Mouse (Mus musculus) liver, adult (tissue): ENCODE data around the gene Adgrg3.

ENCODE experiments used
- GATA4 ChIP-seq: IDR thresholded peaks from 2 replicates; pipeline ENCODE4 v1.6.1; 2014; ENCODE audit warnings: mild to moderate bottlenecking, low read length; ENCODE audit not compliant: insufficient replicate concordance

The Adgrg3 gene

DNA sequence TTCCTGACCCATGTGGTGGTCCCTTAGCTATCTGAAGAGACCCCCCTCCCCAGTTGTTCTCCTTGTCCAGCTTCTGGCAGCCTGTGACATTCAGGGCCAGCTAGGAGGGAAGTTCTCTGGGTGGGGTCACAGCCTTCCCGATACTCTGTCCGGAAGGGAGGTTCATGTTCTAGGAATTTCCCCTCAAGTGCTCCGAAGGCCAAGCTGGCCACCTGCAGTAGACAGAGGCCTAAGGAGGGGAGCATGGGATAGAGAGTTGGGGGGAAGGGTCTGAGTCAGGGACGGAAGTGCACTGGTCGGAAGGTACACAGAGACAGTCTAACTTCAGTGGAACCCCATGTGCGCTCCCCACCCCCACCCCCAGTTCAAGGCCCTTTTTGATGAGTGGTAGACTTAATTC lies 17.5 kb upstream of the Adgrg3 start:
- TF ChIP-seq GATA4: peak; percentile 30; the same call in 1 of the 2 replicates

DNA sequence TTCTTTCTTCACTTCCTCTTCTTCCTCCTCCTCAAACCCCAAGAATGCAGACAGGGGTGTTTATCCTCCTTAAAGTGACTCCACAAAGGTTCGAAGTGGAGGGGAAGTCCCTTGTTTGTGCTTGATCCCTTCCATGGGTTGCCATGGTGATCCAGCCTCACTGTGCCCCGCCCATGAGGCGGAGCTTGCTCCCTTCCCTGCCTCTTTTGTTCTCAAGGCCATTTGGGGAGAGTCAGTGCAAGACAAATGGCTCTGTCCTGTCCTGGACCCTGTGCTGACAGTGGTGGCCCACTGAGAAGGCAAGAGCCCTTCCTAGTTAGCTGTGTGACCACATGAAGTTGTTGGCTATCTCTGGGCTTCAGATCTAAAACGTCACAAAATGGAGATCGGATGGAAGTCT lies 16.8 kb upstream of the Adgrg3 start:
- TF ChIP-seq GATA4: no peak

DNA sequence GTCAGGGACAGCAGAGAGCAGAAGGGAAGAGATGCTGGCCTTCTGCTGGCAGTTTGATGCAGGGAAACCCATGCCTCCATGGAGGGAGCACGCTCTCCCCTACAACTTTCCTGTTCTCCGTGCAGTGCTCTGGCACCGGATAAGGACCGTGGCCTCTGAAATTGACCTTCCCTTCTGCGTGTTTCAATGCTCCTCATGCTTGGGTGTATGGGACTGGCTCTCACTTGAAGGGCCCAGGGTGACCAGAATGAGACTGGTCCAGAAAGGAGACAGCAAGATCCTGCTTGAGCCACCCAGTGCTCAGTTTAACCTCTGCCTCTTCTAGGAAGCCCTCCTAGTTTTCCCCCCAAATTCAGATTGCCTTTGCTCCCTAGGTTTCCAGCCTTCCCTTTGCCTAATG lies 16.3 kb upstream of the Adgrg3 start:
- no peak for TF ChIP-seq GATA4

DNA sequence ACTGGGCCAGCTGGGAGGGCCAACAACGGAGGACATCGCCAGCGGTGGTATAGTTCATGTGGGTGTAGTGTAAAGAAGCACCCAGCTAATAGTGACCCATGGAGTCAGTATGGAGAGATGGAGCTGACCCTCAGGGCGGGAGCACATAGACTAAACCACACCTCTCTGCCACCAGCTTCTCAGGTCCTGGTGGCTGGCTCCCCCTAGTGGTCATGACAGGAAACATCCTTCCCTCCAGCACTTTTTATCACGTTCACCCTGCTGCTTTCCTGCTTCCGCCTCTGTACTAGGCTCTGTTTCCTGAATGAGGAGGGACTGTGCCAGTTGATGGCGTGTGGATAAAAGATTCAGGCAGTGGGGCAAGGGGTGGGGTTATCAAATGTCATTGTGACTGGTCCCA lies 15.8 kb upstream of the Adgrg3 start:
- peak; percentile 79; the same call in 1 of the 2 replicates for TF ChIP-seq GATA4

DNA sequence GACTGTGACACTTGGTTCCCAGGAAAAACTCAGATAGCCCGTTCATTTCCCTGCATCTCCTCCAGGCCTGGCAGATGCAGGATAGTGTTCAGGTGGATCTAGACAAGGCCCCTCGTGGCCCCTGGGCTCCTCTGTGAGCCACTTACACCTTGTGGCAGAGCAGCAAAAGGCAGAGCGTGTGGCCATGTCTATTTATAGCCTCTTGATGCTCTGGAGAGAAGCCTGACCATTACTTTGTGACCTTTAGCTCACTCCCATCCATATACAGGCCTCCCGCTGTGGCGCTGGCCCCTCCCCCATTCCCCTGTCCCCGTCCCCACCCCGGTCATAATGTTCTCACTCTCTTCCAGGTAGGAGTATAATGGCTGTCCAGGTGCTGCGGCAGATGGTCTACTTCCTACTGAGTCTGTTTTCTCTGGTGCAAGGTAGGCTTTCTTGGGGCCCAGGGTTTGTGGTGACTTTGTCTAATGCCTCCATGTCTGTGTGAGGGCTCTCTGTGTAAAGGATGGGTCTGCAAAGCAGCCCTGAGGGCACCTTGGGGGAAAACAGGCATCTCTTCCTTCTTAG lies 15.3 kb upstream of the Adgrg3 start:
- no peak for TF ChIP-seq GATA4

DNA sequence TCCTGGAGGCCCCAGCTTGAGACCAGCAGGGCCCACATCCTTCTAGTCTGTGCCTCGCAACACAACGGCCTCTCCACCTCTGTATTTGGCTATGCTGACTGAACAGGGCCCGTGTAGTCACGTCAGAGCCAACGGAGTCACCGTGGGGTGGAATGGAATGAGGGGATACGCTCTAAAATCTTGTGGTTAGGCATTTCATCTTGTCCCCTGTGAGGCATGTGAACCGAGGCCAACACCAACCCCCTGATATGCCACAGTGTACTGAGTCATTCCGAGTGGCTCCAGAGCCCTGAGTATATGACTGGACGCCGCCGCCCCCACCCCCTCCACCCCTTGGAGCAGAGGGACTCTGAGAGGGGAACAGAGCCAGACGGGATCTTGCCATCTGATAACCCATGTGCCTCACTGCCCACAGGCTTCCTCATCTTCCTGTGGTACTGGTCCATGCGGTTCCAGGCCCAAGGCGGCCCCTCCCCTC lies 5.0 kb upstream of the Adgrg3 start:
- no peak for TF ChIP-seq GATA4

DNA sequence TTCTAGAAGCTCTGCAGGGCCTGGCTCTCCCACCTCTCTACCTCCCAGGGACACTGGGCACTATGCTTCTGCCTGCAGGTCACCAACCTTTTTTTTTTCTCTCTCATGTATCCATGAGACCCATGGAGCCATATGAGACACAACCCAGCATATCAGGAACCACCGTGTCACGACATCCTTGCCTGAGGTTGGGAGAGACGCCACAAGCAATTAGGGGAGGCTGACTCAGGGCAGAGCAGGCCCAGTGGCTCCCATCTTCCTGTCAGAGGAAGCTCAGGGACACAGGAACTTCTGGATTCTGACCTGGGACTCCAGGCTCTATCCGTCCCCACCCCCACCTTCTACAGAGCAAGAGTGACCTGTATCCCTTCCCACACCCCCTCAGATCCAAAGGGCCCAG lies 1.6 kb upstream of the Adgrg3 start:
- TF ChIP-seq GATA4: peak; percentile 29; the same call in 1 of the 2 replicates

DNA sequence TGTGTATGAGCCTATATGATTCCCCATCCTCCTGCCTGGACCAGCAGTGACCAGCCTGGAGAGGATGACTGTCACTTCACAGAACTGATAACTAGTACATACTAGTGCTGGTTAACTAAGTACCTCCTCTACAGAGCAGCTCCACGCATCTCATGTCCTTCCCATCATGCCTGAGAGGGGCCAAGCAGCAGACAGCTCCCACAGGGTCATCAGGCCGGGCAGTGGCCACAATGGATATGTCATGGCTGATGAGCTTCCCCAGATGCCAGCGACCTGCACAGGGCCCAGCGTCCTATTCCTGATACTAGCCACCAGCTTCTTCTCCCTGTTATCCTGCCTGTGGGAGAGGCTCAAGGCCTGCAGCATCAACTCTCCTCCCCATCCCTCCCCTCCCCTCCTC lies 808 bp upstream of the Adgrg3 start:
- TF ChIP-seq GATA4: no peak

DNA sequence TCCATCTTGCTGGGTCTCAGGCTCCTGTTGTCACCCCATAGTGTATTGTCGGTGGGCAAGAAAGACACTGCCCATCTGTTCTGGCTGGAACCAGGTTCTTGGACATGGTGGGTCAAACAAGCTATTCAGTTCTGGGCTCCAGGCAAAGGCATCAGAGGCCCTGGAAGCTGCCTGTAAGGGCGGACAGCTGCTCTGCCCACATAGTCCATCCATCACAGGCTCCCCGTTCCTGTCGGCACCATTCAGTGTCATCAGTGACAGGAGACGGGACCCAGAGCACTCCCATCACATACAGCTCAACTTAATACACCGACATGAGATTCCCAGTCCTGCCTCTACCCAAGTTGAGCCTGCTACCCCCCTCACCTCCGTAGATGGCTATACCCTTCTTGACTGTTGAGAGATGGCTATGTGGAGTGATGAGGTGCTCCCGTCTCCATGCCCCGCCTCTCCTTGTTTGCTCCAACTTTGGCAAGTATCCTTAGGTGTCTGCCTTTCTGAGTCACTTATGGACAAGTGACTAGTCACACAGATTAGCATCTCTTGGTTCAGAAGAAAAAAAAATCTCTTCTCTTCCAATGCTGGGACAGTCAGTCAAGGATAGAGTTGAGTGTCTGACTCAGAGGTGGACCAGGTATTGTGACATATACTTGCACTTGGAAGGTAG lies 610 bp downstream of the Adgrg3 start:
- TF ChIP-seq GATA4: no peak

DNA sequence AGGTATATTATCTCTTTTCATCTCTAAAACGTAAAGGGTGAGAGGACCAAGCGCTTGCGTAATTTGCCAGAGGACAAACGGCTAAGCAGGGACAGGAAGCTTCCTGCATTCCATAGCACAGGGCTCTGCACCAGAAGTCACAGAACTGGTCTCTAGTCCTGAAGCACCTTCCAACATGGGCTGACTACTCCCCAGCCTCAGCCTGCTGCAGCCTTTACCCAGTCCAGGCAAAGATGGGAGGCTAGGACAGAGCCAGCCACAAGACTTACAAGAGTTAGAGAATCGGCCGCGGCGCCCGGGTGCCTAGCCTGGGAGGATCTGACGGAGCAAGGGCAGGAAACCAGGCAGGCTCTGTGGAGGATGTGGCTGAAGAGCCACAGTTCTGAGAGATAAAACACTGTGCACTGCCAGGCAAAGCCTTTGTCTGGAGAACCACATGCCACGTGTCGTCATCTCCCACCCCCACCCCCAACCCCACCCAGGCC lies 2.8 kb downstream of the Adgrg3 start:
- TF ChIP-seq GATA4: peak; percentile 45; the same call in 1 of the 2 replicates

DNA sequence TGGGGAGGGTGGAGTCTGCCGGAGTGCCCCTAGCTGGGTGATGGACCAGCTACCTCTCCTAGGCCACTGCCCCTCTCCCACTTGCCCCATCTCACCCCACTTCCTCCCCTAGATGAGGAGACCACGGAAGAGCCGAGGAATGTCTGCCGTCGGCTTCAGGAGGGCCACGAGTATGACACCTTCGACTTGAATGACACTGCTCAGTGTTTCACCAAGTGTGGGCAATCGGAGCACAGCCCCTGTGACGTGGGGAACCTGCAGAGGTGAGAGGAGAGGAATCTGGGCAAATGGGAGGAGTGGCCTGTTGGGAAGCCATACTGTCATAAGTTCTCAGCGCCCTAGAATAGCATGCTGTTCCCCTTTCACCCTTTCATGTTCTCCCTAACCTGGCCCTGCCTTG lies 3.3 kb downstream of the Adgrg3 start:
- no peak for TF ChIP-seq GATA4

DNA sequence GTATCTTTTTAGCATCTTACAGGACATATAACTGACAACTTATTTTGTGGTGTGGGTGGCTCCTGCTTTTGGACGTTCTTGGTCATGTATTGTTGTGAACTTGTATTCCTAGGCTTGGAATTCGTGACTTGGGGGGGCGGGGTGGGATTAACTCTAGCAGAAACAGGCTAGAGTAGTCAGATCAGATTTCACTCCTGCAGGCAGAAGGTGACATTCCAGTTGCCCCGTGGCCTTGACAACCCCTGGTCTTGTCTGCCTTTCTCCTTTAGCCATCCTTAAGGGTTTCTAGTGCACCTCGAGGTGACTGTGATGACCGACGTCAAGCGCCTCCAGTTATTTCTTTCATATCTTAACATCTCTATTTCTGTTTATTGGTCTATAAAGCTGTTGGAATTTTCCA lies 5.7 kb downstream of the Adgrg3 start:
- no peak for TF ChIP-seq GATA4

DNA sequence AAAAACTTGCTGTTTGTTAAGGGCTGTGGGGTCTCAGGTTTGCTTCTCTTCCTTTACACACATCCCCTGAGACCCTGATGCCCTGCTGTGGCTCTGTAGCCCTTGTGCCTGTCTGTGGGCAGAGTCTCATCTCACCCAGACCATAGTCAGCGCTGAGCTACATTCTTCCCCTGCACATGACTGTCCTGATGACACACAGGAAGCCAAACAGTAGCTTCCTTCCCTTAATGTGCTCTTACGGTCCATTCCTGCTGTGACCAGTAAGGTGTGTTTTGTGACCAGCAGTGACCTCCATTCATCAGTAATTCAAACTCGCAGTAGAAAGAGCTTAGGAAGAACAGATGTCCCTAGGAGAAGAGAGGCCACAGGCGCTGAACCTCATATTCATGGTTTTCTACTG lies 6.9 kb downstream of the Adgrg3 start:
- no peak for TF ChIP-seq GATA4

DNA sequence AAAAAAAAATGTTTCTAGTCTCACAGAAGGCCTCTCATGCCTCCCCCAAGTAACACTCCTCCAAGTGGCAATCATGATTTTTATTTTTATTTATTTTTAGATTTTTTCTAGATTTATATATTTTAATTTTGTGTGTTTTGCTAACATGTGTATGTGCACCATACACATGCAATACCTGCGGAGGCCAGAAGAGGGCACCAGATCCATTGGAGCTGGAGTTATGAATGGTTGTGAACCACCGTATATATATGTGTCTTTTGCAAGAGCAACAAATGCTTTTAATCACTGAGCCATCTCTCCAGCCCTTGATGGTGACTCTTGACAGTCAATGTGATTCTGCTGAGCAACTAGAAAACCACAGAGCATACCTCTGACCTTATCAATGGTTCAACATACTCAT lies 7.9 kb downstream of the Adgrg3 start:
- TF ChIP-seq GATA4: no peak

DNA sequence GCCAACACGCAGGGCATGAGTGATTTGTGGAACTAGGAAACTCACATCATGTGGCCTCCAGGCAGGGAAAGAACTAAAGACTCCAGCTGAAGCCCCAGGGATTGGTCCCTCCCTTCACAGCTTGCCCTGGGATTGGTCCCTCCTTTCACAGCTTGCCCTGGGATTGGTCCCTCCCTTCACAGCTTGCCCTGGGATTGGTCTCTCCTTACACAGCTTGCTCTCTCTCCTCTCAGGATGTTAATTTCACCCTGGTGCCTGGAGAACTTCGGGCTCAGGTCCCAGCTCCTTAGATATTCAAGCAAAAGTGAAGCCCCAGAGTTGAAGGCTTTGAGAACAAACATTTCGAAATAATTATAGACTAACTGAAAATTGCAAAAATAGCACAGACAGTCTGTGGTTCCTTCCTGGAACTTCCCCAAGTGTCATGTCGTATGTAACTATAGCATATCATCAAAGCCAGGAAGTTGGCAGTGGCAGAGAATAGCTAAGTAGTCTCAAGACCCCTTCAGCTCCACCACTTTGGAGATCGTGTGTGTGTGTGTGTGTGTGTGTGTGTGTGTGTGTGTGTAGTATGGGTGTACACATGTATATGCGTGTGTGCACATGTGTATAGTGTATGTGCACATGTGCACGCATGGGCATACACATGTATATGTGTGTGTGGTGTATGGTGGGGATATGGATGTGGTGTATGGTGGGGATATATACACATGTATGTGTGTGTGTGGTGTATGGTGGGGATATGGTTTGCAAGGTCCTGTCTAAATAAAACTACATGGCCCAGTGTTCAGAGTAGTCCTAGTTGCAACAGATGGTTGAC lies 19.8 kb downstream of the Adgrg3 start:
- no peak for TF ChIP-seq GATA4

DNA sequence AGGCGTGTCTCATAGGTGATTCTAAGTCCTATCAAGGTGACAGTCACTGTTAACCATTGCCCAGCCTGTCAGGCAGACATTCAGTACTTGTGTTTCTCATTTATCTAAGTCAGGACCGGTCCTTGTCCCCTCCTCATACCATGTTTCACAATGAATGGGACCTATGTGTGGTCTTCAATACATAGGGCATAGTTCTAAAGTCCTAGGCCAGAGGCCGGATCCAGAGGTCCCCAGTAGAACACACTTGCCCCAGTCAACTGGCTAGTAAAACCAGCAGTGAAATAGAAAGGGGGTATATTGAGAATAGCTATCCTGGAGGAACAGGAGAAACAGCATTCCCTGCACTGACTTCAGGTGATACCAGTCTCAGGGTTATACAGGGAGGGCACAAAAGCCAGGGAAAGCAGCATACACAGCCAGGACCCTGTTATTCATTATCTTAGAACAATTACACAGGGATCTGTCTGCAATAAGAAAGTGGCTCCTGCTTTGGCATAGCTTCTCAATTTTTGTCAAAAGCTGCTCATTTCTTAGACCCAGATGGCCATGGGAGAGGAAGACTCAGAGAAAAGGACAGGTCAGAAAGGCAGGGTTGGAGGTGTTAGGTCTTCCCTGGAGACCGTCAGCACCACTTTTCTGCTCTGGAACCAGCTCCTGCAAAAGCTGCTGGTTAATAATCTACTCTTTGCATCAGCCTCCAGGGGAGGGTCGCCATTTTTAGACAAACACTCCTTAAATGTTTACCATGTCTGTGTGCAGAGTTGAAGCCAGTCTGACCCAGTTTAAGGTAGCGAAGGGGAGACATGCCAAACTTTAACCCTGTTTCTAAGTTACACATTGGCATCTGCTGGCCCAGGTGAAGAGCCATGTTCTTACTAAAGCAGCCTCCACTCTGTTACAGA lies 24.6 kb downstream of the Adgrg3 start:
- no peak for TF ChIP-seq GATA4

DNA sequence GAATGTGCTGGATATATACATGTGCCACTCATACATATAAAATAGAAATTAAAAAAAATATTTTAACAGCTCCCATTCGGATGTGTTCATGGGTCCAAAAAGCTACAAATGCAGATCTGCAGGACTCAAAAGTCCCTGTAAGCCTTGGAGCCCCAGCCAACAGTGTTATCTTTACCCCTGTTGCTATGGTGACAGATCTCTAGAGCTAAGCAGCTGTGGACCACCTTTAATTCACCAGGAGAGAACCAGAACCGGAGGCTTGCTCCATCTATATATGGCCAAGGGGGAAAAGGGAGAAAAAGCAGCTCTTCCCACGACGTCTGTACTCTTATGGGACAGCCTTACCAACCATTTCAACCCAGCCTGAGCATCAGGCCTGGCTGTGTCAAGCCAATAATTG lies 27.3 kb downstream of the Adgrg3 start:
- TF ChIP-seq GATA4: no peak
